9 mouse cellular contexts compared by ENCODE assay signal in the genomic region with DNA sequence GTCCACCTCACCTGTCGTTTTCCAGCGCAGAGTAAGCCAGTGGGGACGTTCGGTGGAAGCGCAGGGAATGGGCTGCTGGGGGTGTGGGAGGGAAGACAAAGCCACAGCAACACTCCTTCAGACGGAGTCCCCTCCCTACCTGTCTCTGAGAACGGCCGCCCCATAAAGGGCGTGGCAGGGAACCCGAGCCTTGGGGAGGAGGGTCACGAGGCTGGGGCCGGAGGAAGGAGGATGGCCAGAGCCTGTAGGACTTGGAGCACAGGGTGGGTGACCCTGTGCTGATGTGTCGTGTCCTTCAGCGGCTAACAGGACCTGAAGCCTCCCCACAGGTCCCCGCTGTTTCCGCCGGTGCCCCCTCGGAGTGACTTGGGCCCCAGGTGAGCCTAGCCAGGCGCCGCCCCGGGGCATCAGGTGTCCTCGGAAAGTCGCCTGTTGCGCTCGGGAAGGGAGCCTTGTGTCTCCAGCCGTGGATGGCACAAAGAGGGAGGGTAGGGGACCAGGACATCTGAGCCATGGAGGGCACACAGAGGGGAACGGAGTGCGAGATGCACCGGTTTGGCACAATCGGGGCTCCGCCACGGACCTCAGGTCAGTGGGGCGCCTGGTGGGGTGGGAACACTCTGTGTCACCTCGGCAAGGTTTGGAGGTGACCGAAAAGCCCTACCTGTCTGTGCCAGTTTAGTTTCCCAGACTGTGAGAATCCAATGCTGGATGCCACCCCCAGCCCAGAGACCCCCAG. TPM values are rescaled to one million over a fixed set of nuclear protein-coding genes. Genes with fewer than 3 reads are reported as not detected.
A peak's percentile ranks its signal among the peaks of the same experiment; 100 is the strongest.
DNase-seq lines count a peak whose midpoint lies in the region; ATAC-seq lines count a peak whose summit lies in the region.
"Had no signal": no experiment of that assay in that cellular context is flagged by ENCODE, and none has a peak within 500 bp of the region (broad histone marks: within the 10 kb centered on the region; RNA-seq: fewer than 3 reads in every experiment).

Mcoln3 (plus strand) TSS at position 193 of the 739 bp plus-strand sequence.

- H3K79me2 ChIP-seq in macrophage (ENCODE audit: inconsistent target), result peaks cover 32% of the 10 kb centered on the region; the same call in 1 of the 2 replicates

- H3K4me3 ChIP-seq in heart, embryonic 10.5 days, result peak within 1 kb of the TSS; percentile 52
- H3K4me3 ChIP-seq in intestine, embryonic 14.5 days (ENCODE audit: low read depth, low read length), result peak within 1 kb of the TSS; percentile 26
- peak within 1 kb of the TSS; percentile 22 for H3K4me3 ChIP-seq in macrophage (ENCODE audit: inconsistent target)

- no peak for DNase-seq in heart, embryonic 10.5 days (ENCODE audit: low spot score)
- no peak for DNase-seq in heart, postnatal 25 days (ENCODE audit: low spot score)
- DNase-seq in embryo, embryonic 10 days (ENCODE audit: low spot score), result peak; percentile 23
- DNase-seq in intestine, embryonic 14.5 days (ENCODE audit: low spot score), result peak; percentile 58
- no peak for DNase-seq in layer of hippocampus, postnatal 25 days (ENCODE audit: extremely low spot score in 1 of 2, low spot score in 1 of 2)
- no peak for DNase-seq in gastrocnemius, postnatal 36 days
- DNase-seq in layer of hippocampus, adult 9-11 months, result no peak

- no peaks in the 10 kb centered on the region for H3K9me3 ChIP-seq in heart, embryonic 10.5 days
- H3K9me3 ChIP-seq in intestine, embryonic 14.5 days (ENCODE audit: control insufficient read depth, low read length), result no peaks in the 10 kb centered on the region

- 7% methylated on average over 35 of the region's 35 CpGs for WGBS in heart, embryonic 10.5 days
- WGBS in intestine, embryonic 14.5 days, result 8% methylated on average over 35 of the region's 35 CpGs
- 49% methylated on average over 34 of the region's 35 CpGs for WGBS in macrophage (ENCODE audit: missing documents)

- H3K4me1 ChIP-seq in heart, embryonic 10.5 days, result peaks cover 25% of the 10 kb centered on the region
- 0 out of 2 replicates have a peak, but pooled peaks cover 3% of the 10 kb centered on the region for H3K4me1 ChIP-seq in intestine, embryonic 14.5 days (replicated peaks; ENCODE audit: control insufficient read depth, insufficient read depth, low read length)

- peak within 1 kb of the TSS; percentile 50 for H3K4me2 ChIP-seq in intestine, embryonic 14.5 days (ENCODE audit: low read length)

- intact Hi-C loops in heart, postnatal 25 days (cut with DNase I), result no loop called here
- intact Hi-C loops in gastrocnemius, postnatal 36 days (cut with DNase I), result no loop called here

- peaks cover 54% of the 10 kb centered on the region for H3K27me3 ChIP-seq in heart, embryonic 10.5 days (ENCODE audit: insufficient read depth, poor library complexity, severe bottlenecking)
- H3K27me3 ChIP-seq in intestine, embryonic 14.5 days (replicated peaks; ENCODE audit: control insufficient read depth, insufficient read depth, low read length), result peaks cover 18% of the 10 kb centered on the region

- H3K27ac ChIP-seq in heart, embryonic 10.5 days, result no peak within 1 kb of the TSS
- H3K27ac ChIP-seq in intestine, embryonic 14.5 days (ENCODE audit: low read depth), result no peak within 1 kb of the TSS
- peak within 1 kb of the TSS; percentile 39 for H3K27ac ChIP-seq in macrophage

- peak; percentile 29; the same call in 1 of the 2 replicates for ATAC-seq in intestine, embryonic 14.5 days (replicated peaks; ENCODE audit: low FRiP score, low TSS enrichment, low read depth)
- ATAC-seq: activated CD4-positive, CD25-positive, alpha-beta regulatory T cell, adult 4 months had no signal

- no peaks in the 10 kb centered on the region for H3K36me3 ChIP-seq in heart, embryonic 10.5 days
- H3K36me3 ChIP-seq in intestine, embryonic 14.5 days (ENCODE audit: control insufficient read depth, insufficient read depth, low read length), result no peaks in the 10 kb centered on the region
- H3K36me3 ChIP-seq in macrophage (ENCODE audit: inconsistent target), result no peaks in the 10 kb centered on the region

- no peak within 1 kb of the TSS for H3K9ac ChIP-seq in intestine, embryonic 14.5 days (ENCODE audit: low read length)

RNA-seq across cellular contexts. Expression of gene Mcoln3, which starts in this region (rescaled TPM):
- polyA plus RNA-seq in heart, embryonic 10.5 days (2016; fragmentation: Nextera tagmentation; extraction: Ambion mirVana), result 1.5 and 3.6 TPM in 2 replicates
- total RNA-seq in heart, postnatal 25 days (2021), result not detected
- 5.8 and 7.1 TPM in 2 replicates for polyA plus RNA-seq in intestine, embryonic 14.5 days (2014; fragmentation: Nextera tagmentation; extraction: Ambion mirVana)
- total RNA-seq in macrophage (2018; cell fraction: chromatin; rRNA removed), result 10 to 100 TPM; 12.0 to 95.0 (median 30.7) TPM
- 100 to 1,000 TPM in 2 of 26 experiments, 10 to 100 TPM in 24; 10.4 to 108 (median 39.3) TPM for total RNA-seq in macrophage (2018; cell fraction: cytosol; rRNA removed)
- 100 to 1,000 TPM in 3 of 26 experiments, 10 to 100 TPM in 23; 12.2 to 121 (median 39.6) TPM for total RNA-seq in macrophage (2018; cell fraction: nucleus; rRNA removed)
- 38.3 to 114 TPM (median 88.0 TPM) in 3 replicates for polyA plus RNA-seq in macrophage (2018)
- not detected for total RNA-seq in layer of hippocampus, postnatal 25 days (2021)
- total RNA-seq in gastrocnemius, postnatal 36 days (2021), result not detected

Comparison
In these comparisons a context has a peak if more than half of its experiments do, and no peak if none do; other contexts are left out.
1. DNase-seq: peak in embryo, embryonic 10 days (single experiment) and intestine, embryonic 14.5 days (single experiment); none in heart, embryonic 10.5 days (single experiment), heart, postnatal 25 days (single experiment), layer of hippocampus, postnatal 25 days (0 of 2), gastrocnemius, postnatal 36 days (0 of 2) and layer of hippocampus, adult 9-11 months (single experiment).
2. Peak in every context shown above with its lines, with median percentiles within 50 percentile points of each other: H3K4me3 ChIP-seq.